Mouse (Mus musculus): ENCODE measurements around the gene Pigh. TPM values are rescaled to one million over a fixed set of nuclear protein-coding genes. Genes with fewer than 3 reads are reported as not detected.

The Pigh gene
- polyA plus RNA-seq, 1 experiment from 2014 or later, result 37.0 TPM

DNA sequence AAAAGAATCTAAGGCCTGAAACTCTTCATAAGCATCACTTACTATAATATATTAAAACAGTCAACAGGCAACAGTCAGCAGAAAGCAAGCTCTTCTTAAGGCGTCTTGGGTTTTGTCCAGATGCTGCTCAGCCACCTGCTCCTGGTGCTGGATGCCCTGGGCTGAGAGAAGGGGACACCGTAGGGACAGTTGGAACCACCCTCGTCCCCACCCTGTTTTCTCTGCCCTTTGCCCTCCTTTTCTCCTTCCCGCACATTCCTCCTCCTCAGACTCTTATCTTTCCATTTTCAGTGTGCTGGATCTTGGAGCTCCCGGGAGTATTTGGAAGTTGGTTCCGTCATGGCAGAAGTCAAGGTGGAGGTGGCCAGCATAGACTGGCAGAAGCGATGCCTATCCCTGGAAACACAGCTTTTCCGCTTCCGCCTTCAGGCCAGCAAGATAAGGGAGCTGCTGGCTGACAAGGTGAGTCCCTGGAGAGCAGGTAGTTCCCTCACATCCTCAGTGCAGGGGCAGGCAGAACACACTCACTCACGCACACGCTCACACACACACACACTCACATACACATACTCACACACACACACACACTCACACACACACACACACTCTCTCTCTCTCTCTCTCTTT lies 49.1 kb downstream of the Pigh start:
- Histone ChIP-seq H3K9me3 (no peaks in the 10 kb centered on the region), H3K4me2 (replicated peaks) (no peak overlapping the region), H3K4me1 (peaks cover 9% of the 10 kb centered on the region), H3K4me3 (no peak overlapping the region), H3K9ac (no peak overlapping the region), H3K36me3 (peaks cover under 1% of the 10 kb centered on the region; the same call in 1 of the 2 replicates), H3K27ac (no peak overlapping the region), H3K27me3 (no peaks in the 10 kb centered on the region)
- no peak for ATAC-seq (ENCODE audit: low FRiP score, low read depth)
- WGBS, result 85% methylated on average over 11 of the region's 11 CpGs

DNA sequence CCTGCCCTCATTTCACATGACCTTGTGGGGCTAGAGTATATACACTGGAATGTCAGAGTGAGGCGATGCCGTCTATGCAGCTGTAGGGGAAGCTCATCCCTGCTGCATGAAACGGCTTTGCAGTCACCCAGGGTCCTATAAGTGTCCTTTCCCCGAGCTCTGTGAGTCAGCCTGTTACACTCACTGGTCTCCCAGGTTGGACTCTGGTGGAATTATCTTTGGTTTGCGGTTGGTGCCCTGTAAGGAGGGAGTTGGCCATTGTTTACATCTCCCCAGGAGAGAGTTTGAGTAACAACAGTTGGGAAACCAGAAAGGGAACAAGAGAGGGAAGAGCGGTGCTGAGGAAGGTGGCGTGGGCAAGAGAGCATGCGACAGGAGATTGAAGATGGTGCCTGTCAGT lies 49.7 kb downstream of the Pigh start:
- Histone ChIP-seq H3K27ac (no peak overlapping the region), H3K27me3 (no peaks in the 10 kb centered on the region), H3K4me1 (peaks cover 5% of the 10 kb centered on the region), H3K36me3 (no peaks in the 10 kb centered on the region), H3K9ac (no peak overlapping the region), H3K4me3 (no peak overlapping the region), H3K9me3 (no peaks in the 10 kb centered on the region), H3K4me2 (replicated peaks) (no peak overlapping the region)
- ATAC-seq (ENCODE audit: low FRiP score, low read depth), result no peak
- 71% methylated on average over 8 of the region's 8 CpGs for WGBS

DNA sequence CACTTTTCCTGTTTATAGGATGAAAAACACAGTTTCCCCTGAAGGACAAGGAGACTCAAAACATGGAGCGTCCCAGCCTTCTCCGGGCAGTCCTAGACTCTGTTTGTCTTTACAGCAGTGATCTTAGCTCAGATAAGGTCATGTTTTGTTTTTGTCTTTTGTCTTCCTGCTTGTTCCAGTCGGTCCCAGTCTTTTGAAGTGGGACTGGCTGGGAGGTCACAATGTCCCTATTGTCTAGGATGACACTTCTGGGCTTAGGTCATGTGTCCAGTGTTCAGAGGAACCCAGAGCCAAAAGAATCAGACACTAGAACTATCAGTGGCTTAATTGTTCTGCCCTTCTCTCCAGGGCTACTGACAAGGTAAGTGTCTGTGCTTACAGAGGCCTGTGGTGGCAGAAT lies 54.1 kb downstream of the Pigh start:
- H3K4me3 ChIP-seq, result no peak overlapping the region
- no peak overlapping the region for H3K4me2 ChIP-seq (replicated peaks)
- H3K4me1 ChIP-seq, result no peaks in the 10 kb centered on the region
- no peak for ATAC-seq (ENCODE audit: low FRiP score, low read depth)
- H3K27me3 ChIP-seq, result no peaks in the 10 kb centered on the region
- H3K9ac ChIP-seq, result no peak overlapping the region
- 63% methylated on average over 3 of the region's 3 CpGs for WGBS
- no peaks in the 10 kb centered on the region for H3K36me3 ChIP-seq
- no peak overlapping the region for H3K27ac ChIP-seq
- H3K9me3 ChIP-seq, result no peaks in the 10 kb centered on the region

DNA sequence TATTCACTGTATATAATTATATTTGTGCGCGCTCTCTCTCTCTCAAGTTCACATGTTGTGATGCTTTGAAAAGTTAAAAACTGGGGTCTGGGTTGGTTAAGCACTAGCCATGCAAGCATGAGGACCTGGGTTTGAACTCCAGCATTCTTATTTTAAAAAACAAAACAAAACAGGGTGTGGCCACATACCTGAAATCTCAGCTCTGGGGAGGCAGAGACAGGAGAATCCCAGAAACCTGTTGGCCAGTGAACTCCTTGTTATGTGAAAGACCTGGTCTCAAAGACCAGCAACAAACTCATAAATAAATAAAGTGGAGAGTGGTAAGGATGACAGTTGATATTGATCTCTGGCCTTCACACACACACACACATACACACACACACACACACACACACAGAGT lies 55.1 kb downstream of the Pigh start:
- ATAC-seq (ENCODE audit: low FRiP score, low read depth), result no peak

More for the DNA sequence above, 55.1 kb downstream of the Pigh start:
- Histone ChIP-seq H3K4me1 (0 out of 2 replicates have a peak, but pooled peaks cover 6% of the 10 kb centered on the region), H3K9ac (no peak overlapping the region), H3K36me3 (no peaks in the 10 kb centered on the region), H3K4me3 (no peak overlapping the region), H3K9me3 (no peaks in the 10 kb centered on the region), H3K4me2 (replicated peaks) (no peak overlapping the region), H3K27ac (no peak overlapping the region), H3K27me3 (0 out of 2 replicates have a peak, but pooled peaks cover 2% of the 10 kb centered on the region)
- 98% methylated on average over 2 of the region's 2 CpGs for WGBS

Other genes with a start within 250 kb of the Pigh start
- gene Atp6v1d, start 228.0 kb downstream of the Pigh start, polyA plus RNA-seq (2015; fragmentation: Nextera tagmentation; extraction: Ambion mirVana), result 60.1 and 61.7 TPM in 2 replicates
- gene Eif2s1, start 227.8 kb downstream of the Pigh start, polyA plus RNA-seq (2015; fragmentation: Nextera tagmentation; extraction: Ambion mirVana), result 214 and 218 TPM in 2 replicates
- 2.8 TPM in 2 replicates for gene Plek2, start 182.7 kb downstream of the Pigh start, polyA plus RNA-seq (2015; fragmentation: Nextera tagmentation; extraction: Ambion mirVana)
- 4.8 and 5.3 TPM in 2 replicates for gene Tmem229b, start 82.0 kb downstream of the Pigh start, polyA plus RNA-seq (2015; fragmentation: Nextera tagmentation; extraction: Ambion mirVana)
- gene Plekhh1, start 60.5 kb downstream of the Pigh start, polyA plus RNA-seq (2015; fragmentation: Nextera tagmentation; extraction: Ambion mirVana), result 1.7 TPM in 2 replicates
- gene Arg2, start 41.1 kb upstream of the Pigh start, polyA plus RNA-seq (2015; fragmentation: Nextera tagmentation; extraction: Ambion mirVana), result 1.4 and 1.6 TPM in 2 replicates
- 103 and 104 TPM in 2 replicates for gene Vti1b, start 83.0 kb upstream of the Pigh start, polyA plus RNA-seq (2015; fragmentation: Nextera tagmentation; extraction: Ambion mirVana)
- gene Rdh11, start 102.6 kb upstream of the Pigh start, polyA plus RNA-seq (2015; fragmentation: Nextera tagmentation; extraction: Ambion mirVana), result 23.5 and 27.0 TPM in 2 replicates
- gene Rdh12, start 119.3 kb upstream of the Pigh start, polyA plus RNA-seq (2015; fragmentation: Nextera tagmentation; extraction: Ambion mirVana), result 3.5 TPM in 2 replicates
- gene Zfyve26, start 206.7 kb upstream of the Pigh start, polyA plus RNA-seq (2015; fragmentation: Nextera tagmentation; extraction: Ambion mirVana), result 12.8 and 14.2 TPM in 2 replicates
- gene Rad51b, start 207.6 kb upstream of the Pigh start, polyA plus RNA-seq (2015; fragmentation: Nextera tagmentation; extraction: Ambion mirVana), result 6.3 and 7.6 TPM in 2 replicates